Comparison of ENCODE assay signal across 8 mouse cellular contexts in genomic region chr17:32114486-32114885, GRCm38 (mm10). TPM values are rescaled to one million over a fixed set of nuclear protein-coding genes. Genes with fewer than 3 reads are reported as not detected.
A peak's percentile ranks its signal among the peaks of the same experiment; 100 is the strongest.
DNase-seq lines count a peak whose midpoint lies in the region; ATAC-seq and TF ChIP-seq lines count a peak whose summit lies in the region.
"Not testable (repeated sequence)": the region's sequence is repeated elsewhere in the genome, so short reads cannot be mapped to it uniquely, and the experiment has no call there.

No protein-coding gene starts in this region.

- intact Hi-C loops in left cerebral cortex, adult 2 months (cut with DNase I) = not testable (repeated sequence)

- not testable (repeated sequence) for H3K27me3 ChIP-seq in erythroblast, embryonic 14.5 days (ENCODE audit: control insufficient read depth); hindbrain, postnatal 0 days (ENCODE audit: insufficient read depth, low read length); liver, embryonic 16.5 days (ENCODE audit: control insufficient read depth, insufficient read depth, low read depth, low read length); midbrain, embryonic 16.5 days (ENCODE audit: control insufficient read depth, insufficient read depth, low read depth, low read length); stomach, postnatal 0 days (ENCODE audit: control insufficient read depth, insufficient read depth, low read length)
- H3K27me3 ChIP-seq in heart, embryonic 12.5 days (replicated peaks) = peaks cover 21% of the 10 kb centered on the region

- DNase-seq in hindbrain, postnatal 0 days (ENCODE audit: low spot score); left cerebral cortex, adult 2 months (ENCODE audit: extremely low spot score in 1 of 2, low spot score in 2 of 2); stomach, postnatal 0 days (ENCODE audit: low spot score): not testable (repeated sequence)

- not testable (repeated sequence) for H3K4me1 ChIP-seq in bone marrow macrophage, adult 2 months (ENCODE audit: control insufficient read depth, insufficient read depth, low read length); hindbrain, postnatal 0 days (ENCODE audit: insufficient read depth, low read length)
- H3K4me1 ChIP-seq in erythroblast, embryonic 14.5 days (ENCODE audit: control insufficient read depth) = peaks cover 96% of the 10 kb centered on the region
- H3K4me1 ChIP-seq in heart, embryonic 12.5 days (replicated peaks) = peaks cover 44% of the 10 kb centered on the region
- peaks cover 85% of the 10 kb centered on the region for H3K4me1 ChIP-seq in liver, embryonic 16.5 days (ENCODE audit: control insufficient read depth, low read depth, low read length)
- peaks cover 11% of the 10 kb centered on the region for H3K4me1 ChIP-seq in midbrain, embryonic 16.5 days (ENCODE audit: control insufficient read depth, insufficient read depth, low read length)
- peaks cover 10% of the 10 kb centered on the region for H3K4me1 ChIP-seq in stomach, postnatal 0 days (replicated peaks; ENCODE audit: control insufficient read depth, insufficient read depth)

- H3K9ac ChIP-seq in heart, embryonic 12.5 days = peak overlapping the region; percentile 59
- H3K9ac ChIP-seq in hindbrain, postnatal 0 days (replicated peaks; ENCODE audit: low read length) = peak overlapping the region; percentile 56; the same call in 1 of the 2 replicates
- H3K9ac ChIP-seq in liver, embryonic 16.5 days (ENCODE audit: low read depth, low read length) = peak overlapping the region; percentile 80
- peak overlapping the region; percentile 74 for H3K9ac ChIP-seq in midbrain, embryonic 16.5 days (ENCODE audit: low read depth, low read length)
- peak overlapping the region; percentile 41; the same call in 1 of the 2 replicates for H3K9ac ChIP-seq in stomach, postnatal 0 days (ENCODE audit: low read length)

- H3K4me2 ChIP-seq in heart, embryonic 12.5 days = peak overlapping the region; percentile 83
- H3K4me2 ChIP-seq in hindbrain, postnatal 0 days (ENCODE audit: low read depth, low read length) = peak overlapping the region; percentile 68
- peak overlapping the region; percentile 99 for H3K4me2 ChIP-seq in liver, embryonic 16.5 days (ENCODE audit: low read depth, low read length)
- peak overlapping the region; percentile 97 for H3K4me2 ChIP-seq in midbrain, embryonic 16.5 days (ENCODE audit: low read length)
- H3K4me2 ChIP-seq in stomach, postnatal 0 days (replicated peaks; ENCODE audit: low read depth) = peak overlapping the region; percentile 78

- H3K27ac ChIP-seq in bone marrow macrophage, adult 2 months (ENCODE audit: insufficient read depth, low read depth, low read length); heart, embryonic 12.5 days (ENCODE audit: poor library complexity, severe bottlenecking); stomach, postnatal 0 days (replicated peaks): not testable (repeated sequence)
- peak overlapping the region; percentile 66 for H3K27ac ChIP-seq in hindbrain, postnatal 0 days
- H3K27ac ChIP-seq in left cerebral cortex, adult 2 months = peak overlapping the region; percentile 87
- peak overlapping the region; percentile 76 for H3K27ac ChIP-seq in liver, embryonic 16.5 days (ENCODE audit: low read length)
- H3K27ac ChIP-seq in midbrain, embryonic 16.5 days (ENCODE audit: low read length) = peak overlapping the region; percentile 74

- ATAC-seq in heart, embryonic 12.5 days (ENCODE audit: insufficient number of reproducible peaks, low FRiP score); hindbrain, postnatal 0 days; liver, embryonic 16.5 days (ENCODE audit: low read depth); midbrain, embryonic 16.5 days: not testable (repeated sequence)
- peak; percentile 16; the same call in 1 of the 2 replicates for ATAC-seq in stomach, postnatal 0 days (ENCODE audit: low FRiP score, low TSS enrichment)

- peaks cover 50% of the 10 kb centered on the region for H3K36me3 ChIP-seq in erythroblast, embryonic 14.5 days (ENCODE audit: control insufficient read depth)
- H3K36me3 ChIP-seq in heart, embryonic 12.5 days; hindbrain, postnatal 0 days (ENCODE audit: insufficient read depth, low read length); liver, embryonic 16.5 days (ENCODE audit: control insufficient read depth, insufficient read depth); midbrain, embryonic 16.5 days (ENCODE audit: control insufficient read depth, insufficient read depth, low read length); stomach, postnatal 0 days (ENCODE audit: control insufficient read depth, insufficient read depth, low read length): not testable (repeated sequence)

- peak overlapping the region; percentile 61 for H3K4me3 ChIP-seq in bone marrow macrophage, adult 2 months (ENCODE audit: insufficient read depth, low read length)
- peak overlapping the region; percentile 82 for H3K4me3 ChIP-seq in erythroblast, embryonic 14.5 days (replicated peaks)
- peak overlapping the region; percentile 56 for H3K4me3 ChIP-seq in heart, embryonic 12.5 days
- H3K4me3 ChIP-seq in hindbrain, postnatal 0 days (ENCODE audit: low read length) = peak overlapping the region; percentile 48
- H3K4me3 ChIP-seq in left cerebral cortex, adult 2 months = peak overlapping the region; percentile 56
- peak overlapping the region; percentile 75 for H3K4me3 ChIP-seq in liver, embryonic 16.5 days (ENCODE audit: low read depth, low read length)
- H3K4me3 ChIP-seq in midbrain, embryonic 16.5 days (ENCODE audit: low read depth, low read length) = peak overlapping the region; percentile 64
- peak overlapping the region; percentile 42; the same call in 1 of the 2 replicates for H3K4me3 ChIP-seq in stomach, postnatal 0 days (ENCODE audit: low read depth, low read length)

- not testable (repeated sequence) for H3K9me3 ChIP-seq in erythroblast, embryonic 14.5 days (ENCODE audit: control insufficient read depth, low read length); heart, embryonic 12.5 days (replicated peaks); hindbrain, postnatal 0 days (ENCODE audit: low read length); liver, embryonic 16.5 days (replicated peaks; ENCODE audit: control insufficient read depth, low read length); midbrain, embryonic 16.5 days (replicated peaks; ENCODE audit: control insufficient read depth, low read length, poor library complexity, severe bottlenecking); stomach, postnatal 0 days (ENCODE audit: control insufficient read depth, low read length)

- not testable (repeated sequence) for TF ChIP-seq POLR2A in bone marrow macrophage, adult 2 months (IDR thresholded peaks at IDR 0.05; ENCODE audit: borderline replicate concordance, low read depth, low read length)

- not testable (repeated sequence) for TF ChIP-seq CTCF in bone marrow macrophage, adult 2 months (IDR thresholded peaks at IDR 0.05; ENCODE audit: low read depth, low read length); hindbrain, postnatal 0 days (IDR thresholded peaks at IDR 0.05; ENCODE audit: low read depth); left cerebral cortex, adult 2 months (IDR thresholded peaks at IDR 0.05); stomach, postnatal 0 days (IDR thresholded peaks at IDR 0.05; ENCODE audit: low read depth)

- not testable (repeated sequence) for TF ChIP-seq EP300 in stomach, postnatal 0 days (optimal IDR thresholded peaks at IDR 0.05)

- WGBS in heart, embryonic 12.5 days = 55% methylated on average over 5 of the region's 5 CpGs
- 40% methylated on average over 5 of the region's 5 CpGs for WGBS in hindbrain, postnatal 0 days
- WGBS in liver, embryonic 16.5 days (ENCODE audit: insufficient replicate concordance) = 25% methylated on average over 3 of the region's 5 CpGs
- WGBS in midbrain, embryonic 16.5 days = 53% methylated on average over 4 of the region's 5 CpGs
- 71% methylated on average over 5 of the region's 5 CpGs for whole genome bisulfite sequencing in stomach, postnatal 0 days

RNA-seq across cellular contexts. Expression of gene Notch3, which starts 52.2 kb away (rescaled TPM):
- 0.09 TPM in 1 of 2 replicates, not detected in the other for polyA plus RNA-seq in bone marrow macrophage, adult 2 months (2012; ENCODE audit: insufficient read depth, insufficient read length, missing spikeins)
- polyA plus RNA-seq in erythroblast, embryonic 14.5 days (2012) = 0.01 TPM in 1 of 2 replicates, not detected in the other
- polyA plus RNA-seq in heart, embryonic 12.5 days (2016; fragmentation: Nextera tagmentation; extraction: Ambion mirVana) = 8.0 and 10.6 TPM in 2 replicates
- total RNA-seq in hindbrain, postnatal 0 days (2014; rRNA removed) = 56.3 and 68.1 TPM in 2 replicates
- 5.8 and 6.5 TPM in 2 replicates for polyA plus RNA-seq in hindbrain, postnatal 0 days (2015; fragmentation: Nextera tagmentation; extraction: Ambion mirVana)
- total RNA-seq in left cerebral cortex, adult 2 months (2021) = 1 to 10 TPM; 7.1 to 7.8 TPM
- 0.42 and 0.73 TPM in 2 replicates for polyA plus RNA-seq in liver, embryonic 16.5 days (2015; fragmentation: Nextera tagmentation; extraction: Ambion mirVana)
- polyA plus RNA-seq in midbrain, embryonic 16.5 days (2015; fragmentation: Nextera tagmentation; extraction: Ambion mirVana) = 6.9 TPM in 2 replicates
- polyA plus RNA-seq in stomach, postnatal 0 days (2015; fragmentation: Nextera tagmentation; extraction: Ambion mirVana) = 3.9 and 4.0 TPM in 2 replicates
